Mouse (Mus musculus) small intestine, adult 2 months (tissue): Measurements from ENCODE around the gene Fbxo10.

Experiments
- CTCF ChIP-seq: fragments of 200-500 bp; IDR thresholded peaks from 2 replicates; pipeline ENCODE4 v1.5.1; 2012; ENCODE audit warnings: low read depth, mild to moderate bottlenecking, control low read depth, inconsistent platforms, low read length, moderate library complexity, mixed read lengths; ENCODE audit not compliant: insufficient replicate concordance, insufficient read length; ENCODE audit errors: extremely low read depth
- POLR2A ChIP-seq: fragments of 200-500 bp; IDR thresholded peaks from 2 replicates; pipeline ENCODE4 v1.6.1; 2012; ENCODE audit warnings: low read depth, mild to moderate bottlenecking, control low read depth, inconsistent platforms, low read length, moderate library complexity

DNA sequence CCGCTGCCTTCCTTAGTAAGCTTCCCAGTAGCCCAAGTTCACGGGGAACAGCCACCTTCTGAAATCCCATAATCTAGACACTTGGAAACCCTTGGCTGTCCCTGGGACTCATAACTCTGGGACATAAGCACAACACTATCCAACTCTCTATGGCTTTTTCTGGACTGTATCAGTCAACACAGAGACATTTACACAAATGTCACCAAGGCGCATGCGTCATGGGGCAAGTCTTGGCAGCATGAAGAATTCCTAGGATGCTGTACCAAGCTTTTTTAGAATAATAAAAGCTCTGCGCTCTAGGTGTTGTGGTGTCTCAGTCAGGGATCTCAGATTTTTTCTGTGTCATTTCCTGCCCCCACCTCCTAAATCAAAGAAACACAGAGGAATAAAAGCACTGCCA, 37.7 kb downstream of the Fbxo10 start:
- TF ChIP-seq POLR2A (no peak), CTCF (no peak)
